Mouse (Mus musculus): ENCODE results near the gene P3h3. TPM values are rescaled to one million over a fixed set of nuclear protein-coding genes. Genes with fewer than 3 reads are reported as not detected.
A peak's percentile ranks its signal among the peaks of the same experiment; 100 is the strongest.
"Not testable (repeated sequence)": the region's sequence is repeated elsewhere in the genome, so short reads cannot be mapped to it uniquely, and the experiment has no call there.

P3h3 gene
- total and polyA plus RNA-seq, 3 experiments: not detected

DNA sequence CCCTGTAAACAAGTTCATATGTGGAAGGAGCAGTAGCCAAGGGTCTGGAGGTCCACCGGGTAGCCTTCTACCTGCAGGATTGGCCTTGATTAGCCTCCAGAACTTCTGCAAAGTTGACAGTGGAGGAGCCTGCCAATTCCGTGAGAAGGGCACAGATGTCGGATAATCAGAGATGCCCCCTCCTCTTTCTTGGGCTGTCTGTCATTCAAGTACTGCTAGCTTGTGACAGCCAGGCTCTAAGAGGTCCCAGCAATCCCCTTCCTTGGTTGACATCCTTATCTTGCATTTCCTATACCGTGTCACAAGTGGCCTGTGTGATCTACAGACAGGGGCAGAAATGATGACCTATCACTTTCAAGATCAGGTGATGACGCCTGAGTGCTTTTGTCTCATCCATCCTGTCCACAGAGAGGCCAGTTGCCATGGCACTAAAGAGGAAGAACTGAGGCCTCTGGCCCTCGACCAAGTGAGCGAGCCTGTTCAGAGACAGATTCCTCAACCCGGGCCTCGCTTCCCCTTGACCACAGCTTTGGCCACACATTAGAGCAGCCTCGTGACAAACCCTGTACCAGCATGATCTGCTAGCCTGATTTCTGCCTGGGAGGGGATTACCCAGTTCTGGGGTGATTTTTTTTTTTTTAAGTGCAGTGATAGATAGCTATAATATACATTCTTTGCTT, 43.4 kb upstream of the P3h3 start:
- Histone ChIP-seq H3K36me3 (replicated peaks) (no peaks in the 10 kb centered on the region), H3K4me1 (ENCODE audit: insufficient read depth, low read depth, low read length) (peaks cover 11% of the 10 kb centered on the region), H3K4me3 (ENCODE audit: low read depth, low read length) (no peak overlapping the region), H3K27me3 (ENCODE audit: insufficient read depth, low read length) (peaks cover 33% of the 10 kb centered on the region), H3K9me3 (replicated peaks) (no peaks in the 10 kb centered on the region)
- 0 out of 2 replicates have a peak, but pooled peaks have one; percentile 9 for ATAC-seq (ENCODE audit: extremely low read depth, insufficient number of reproducible peaks, low FRiP score, poor library complexity, severe bottlenecking)
- TF ChIP-seq CTCF (IDR thresholded peaks at IDR 0.05; ENCODE audit: low read depth, low read length) (no peak), GATA2 (IDR thresholded peaks at IDR 0.05; ENCODE audit: borderline replicate concordance, low read depth, low read length) (no peak), TAL1 (conservative IDR thresholded peaks at IDR 0.05; ENCODE audit: low read depth, low read length) (no peak), POLR2AphosphoS5 (IDR thresholded peaks at IDR 0.05; ENCODE audit: insufficient replicate concordance, low read depth, low read length) (no peak), GATA1 (IDR thresholded peaks at IDR 0.05; ENCODE audit: borderline replicate concordance, low read length) (no peak)
- no peak for DNase-seq (ENCODE audit: low spot score)

DNA sequence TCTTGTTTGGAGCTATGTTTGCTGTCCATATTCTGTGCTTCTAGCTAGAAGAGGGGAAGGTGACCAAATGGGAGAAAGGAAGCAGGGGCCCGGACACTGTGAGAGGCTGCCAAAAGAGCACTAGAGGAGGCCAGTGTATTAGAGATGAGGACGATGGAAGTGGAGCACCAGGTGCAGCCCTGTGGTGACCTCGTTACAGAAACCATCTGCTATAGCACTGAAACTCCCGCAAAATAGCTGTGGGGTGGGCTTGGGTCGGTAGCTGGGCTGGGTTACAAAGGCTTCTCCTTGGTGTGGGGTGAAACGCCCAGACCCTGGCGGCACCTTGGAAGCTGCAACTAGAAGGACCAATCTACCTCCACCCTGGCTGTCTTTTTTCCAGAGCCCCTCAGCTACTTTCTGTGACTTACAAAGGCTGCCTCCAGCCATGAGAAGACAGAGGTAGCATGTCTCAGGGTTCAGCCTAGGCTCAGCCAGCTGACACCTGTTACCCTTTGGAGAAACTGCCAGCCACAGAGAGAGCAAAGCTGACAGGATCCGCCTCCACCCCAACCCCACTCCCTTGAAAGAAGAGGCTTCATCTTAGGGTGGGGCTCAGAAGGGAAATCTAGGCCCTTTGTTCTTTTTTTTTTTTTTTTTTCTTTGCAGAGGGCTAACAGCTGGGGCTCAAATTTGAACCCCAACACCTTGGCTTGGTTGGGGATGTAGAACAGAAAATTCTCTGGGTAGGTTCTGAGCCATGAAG, 42.7 kb upstream of the P3h3 start:
- H3K27me3 ChIP-seq (ENCODE audit: insufficient read depth, low read length): peaks cover 29% of the 10 kb centered on the region
- TF ChIP-seq POLR2AphosphoS5 (IDR thresholded peaks at IDR 0.05; ENCODE audit: insufficient replicate concordance, low read depth, low read length): no peak
- TF ChIP-seq GATA2 (IDR thresholded peaks at IDR 0.05; ENCODE audit: borderline replicate concordance, low read depth, low read length): no peak
- TF ChIP-seq GATA1 (IDR thresholded peaks at IDR 0.05; ENCODE audit: borderline replicate concordance, low read length): no peak
- no peak for TF ChIP-seq CTCF (IDR thresholded peaks at IDR 0.05; ENCODE audit: low read depth, low read length)
- TF ChIP-seq TAL1 (conservative IDR thresholded peaks at IDR 0.05; ENCODE audit: low read depth, low read length): no peak
- ATAC-seq (ENCODE audit: extremely low read depth, insufficient number of reproducible peaks, low FRiP score, poor library complexity, severe bottlenecking): no peak
- no peak for DNase-seq (ENCODE audit: low spot score)
- H3K9me3 ChIP-seq (replicated peaks): no peaks in the 10 kb centered on the region
- H3K36me3 ChIP-seq (replicated peaks): no peaks in the 10 kb centered on the region
- H3K4me3 ChIP-seq (ENCODE audit: low read depth, low read length): no peak overlapping the region
- peaks cover 11% of the 10 kb centered on the region for H3K4me1 ChIP-seq (ENCODE audit: insufficient read depth, low read depth, low read length)

DNA sequence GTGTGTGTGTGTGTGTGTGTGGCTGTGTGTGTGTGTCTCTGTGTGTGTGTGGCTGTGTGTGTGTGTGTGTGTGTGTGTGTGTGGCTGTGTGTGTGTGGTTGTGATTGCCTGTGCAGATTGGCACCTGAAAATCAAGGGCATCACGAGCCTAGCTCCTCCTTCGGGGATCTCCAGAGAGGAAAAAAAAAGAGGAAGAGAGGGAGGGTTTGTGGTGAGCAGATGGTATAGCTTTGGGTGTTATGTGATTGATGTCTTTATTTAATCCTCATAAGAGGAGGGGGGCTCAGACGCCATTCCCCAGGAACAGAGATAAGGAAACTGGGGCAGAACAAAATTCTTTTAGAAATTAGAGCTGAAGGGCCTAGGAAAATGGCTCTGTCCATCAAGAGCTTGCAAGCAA, 40.8 kb upstream of the P3h3 start:
- no peak for TF ChIP-seq GATA1 (IDR thresholded peaks at IDR 0.05; ENCODE audit: borderline replicate concordance, low read length)
- no peak for TF ChIP-seq TAL1 (conservative IDR thresholded peaks at IDR 0.05; ENCODE audit: low read depth, low read length)
- TF ChIP-seq POLR2AphosphoS5 (IDR thresholded peaks at IDR 0.05; ENCODE audit: insufficient replicate concordance, low read depth, low read length): no peak
- no peak for TF ChIP-seq GATA2 (IDR thresholded peaks at IDR 0.05; ENCODE audit: borderline replicate concordance, low read depth, low read length)
- TF ChIP-seq CTCF (IDR thresholded peaks at IDR 0.05; ENCODE audit: low read depth, low read length): no peak
- no peaks in the 10 kb centered on the region for H3K9me3 ChIP-seq (replicated peaks)
- H3K36me3 ChIP-seq (replicated peaks): no peaks in the 10 kb centered on the region
- ATAC-seq (ENCODE audit: extremely low read depth, insufficient number of reproducible peaks, low FRiP score, poor library complexity, severe bottlenecking): no peak
- no peaks in the 10 kb centered on the region for H3K4me1 ChIP-seq (ENCODE audit: insufficient read depth, low read depth, low read length)
- peaks cover 28% of the 10 kb centered on the region for H3K27me3 ChIP-seq (ENCODE audit: insufficient read depth, low read length)
- H3K4me3 ChIP-seq (ENCODE audit: low read depth, low read length): no peak overlapping the region
- no peak for DNase-seq (ENCODE audit: low spot score)

DNA sequence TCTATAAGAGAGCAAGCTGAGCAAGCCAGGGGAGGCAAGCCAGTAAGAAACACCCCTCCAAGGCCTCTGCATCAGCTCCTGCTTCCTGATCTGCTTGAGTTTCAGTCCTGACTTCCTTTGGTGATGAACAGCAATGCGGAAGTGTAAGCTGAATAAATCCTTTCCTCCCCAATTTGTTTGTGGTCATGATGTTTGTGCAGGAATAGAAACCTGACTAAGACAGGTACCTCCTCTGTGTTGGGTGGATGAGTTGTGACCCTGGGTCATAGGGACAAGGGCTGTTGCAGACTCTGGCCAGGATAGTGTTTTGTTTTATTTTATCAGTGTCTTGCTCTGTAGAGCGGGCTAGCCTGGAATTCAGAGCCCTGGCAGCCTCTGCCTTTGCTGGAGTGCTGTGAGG, 36.6 kb upstream of the P3h3 start:
- not testable (repeated sequence) for ATAC-seq (ENCODE audit: extremely low read depth, insufficient number of reproducible peaks, low FRiP score, poor library complexity, severe bottlenecking); H3K4me1 ChIP-seq (ENCODE audit: insufficient read depth, low read depth, low read length); H3K9me3 ChIP-seq (replicated peaks); H3K4me3 ChIP-seq (ENCODE audit: low read depth, low read length); H3K36me3 ChIP-seq (replicated peaks); DNase-seq (ENCODE audit: low spot score)
- peaks cover 10% of the 10 kb centered on the region; the same call in 1 of the 2 replicates for H3K27me3 ChIP-seq (ENCODE audit: insufficient read depth, low read length)

GRCm38 (mm10) chr6:124890997-124891396, 33.4 kb upstream of the P3h3 start:
- H3K36me3 ChIP-seq (replicated peaks): no peaks in the 10 kb centered on the region
- no peaks in the 10 kb centered on the region for H3K9me3 ChIP-seq (replicated peaks)
- DNase-seq (ENCODE audit: low spot score) (no peak), ATAC-seq (ENCODE audit: extremely low read depth, insufficient number of reproducible peaks, low FRiP score, poor library complexity, severe bottlenecking) (no peak)
- TF ChIP-seq TAL1 (conservative IDR thresholded peaks at IDR 0.05; ENCODE audit: low read depth, low read length) (no peak), GATA1 (IDR thresholded peaks at IDR 0.05; ENCODE audit: borderline replicate concordance, low read length) (no peak), POLR2AphosphoS5 (IDR thresholded peaks at IDR 0.05; ENCODE audit: insufficient replicate concordance, low read depth, low read length) (no peak), CTCF (IDR thresholded peaks at IDR 0.05; ENCODE audit: low read depth, low read length) (no peak), GATA2 (IDR thresholded peaks at IDR 0.05; ENCODE audit: borderline replicate concordance, low read depth, low read length) (no peak)
- peaks cover 18% of the 10 kb centered on the region for H3K27me3 ChIP-seq (ENCODE audit: insufficient read depth, low read length)
- H3K4me3 ChIP-seq (ENCODE audit: low read depth, low read length): no peak overlapping the region
- no peaks in the 10 kb centered on the region for H3K4me1 ChIP-seq (ENCODE audit: insufficient read depth, low read depth, low read length)

DNA sequence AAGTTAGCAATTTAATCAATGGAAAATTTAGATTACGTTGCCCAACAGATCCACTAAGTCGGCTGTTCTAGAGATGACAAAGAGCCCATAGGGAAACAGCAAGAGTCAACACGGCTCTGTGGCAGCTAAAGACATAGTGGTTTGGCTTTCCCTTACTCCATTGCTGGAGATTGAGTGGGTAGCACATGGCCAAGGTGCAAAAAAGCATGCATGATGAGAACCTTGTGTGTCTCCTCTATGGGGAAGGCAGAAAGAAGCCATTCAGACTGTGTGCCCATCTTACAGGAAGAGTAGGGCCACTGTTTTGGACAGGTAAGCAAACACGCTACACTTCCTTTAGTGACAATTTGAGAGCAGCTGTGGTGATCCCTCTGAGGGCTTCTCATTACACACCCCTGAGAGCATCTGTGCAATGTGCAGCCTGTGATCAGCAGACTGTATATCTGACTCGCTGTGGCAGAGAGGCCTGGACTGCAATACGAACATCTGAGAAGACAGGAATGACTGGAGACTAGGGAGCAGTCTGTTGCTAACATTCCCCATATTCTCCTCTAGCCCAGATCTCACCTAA, 31.1 kb upstream of the P3h3 start:
- H3K4me3 ChIP-seq (ENCODE audit: low read depth, low read length): no peak overlapping the region

More for the DNA sequence above, 31.1 kb upstream of the P3h3 start:
- H3K27me3 ChIP-seq (ENCODE audit: insufficient read depth, low read length): peaks cover 34% of the 10 kb centered on the region
- no peaks in the 10 kb centered on the region for H3K4me1 ChIP-seq (ENCODE audit: insufficient read depth, low read depth, low read length)
- no peaks in the 10 kb centered on the region for H3K36me3 ChIP-seq (replicated peaks)
- DNase-seq (ENCODE audit: low spot score): no peak
- no peak for TF ChIP-seq GATA2 (IDR thresholded peaks at IDR 0.05; ENCODE audit: borderline replicate concordance, low read depth, low read length)
- TF ChIP-seq TAL1 (conservative IDR thresholded peaks at IDR 0.05; ENCODE audit: low read depth, low read length): no peak
- no peak for TF ChIP-seq POLR2AphosphoS5 (IDR thresholded peaks at IDR 0.05; ENCODE audit: insufficient replicate concordance, low read depth, low read length)
- no peak for TF ChIP-seq CTCF (IDR thresholded peaks at IDR 0.05; ENCODE audit: low read depth, low read length)
- no peak for TF ChIP-seq GATA1 (IDR thresholded peaks at IDR 0.05; ENCODE audit: borderline replicate concordance, low read length)
- no peak for ATAC-seq (ENCODE audit: extremely low read depth, insufficient number of reproducible peaks, low FRiP score, poor library complexity, severe bottlenecking)
- H3K9me3 ChIP-seq (replicated peaks): no peaks in the 10 kb centered on the region

Measured in G1E (cell line).